19 mouse cellular contexts compared by ENCODE assay signal in genomic region chr11:11995371-11995770, GRCm38 (mm10). TPM values are rescaled to one million over a fixed set of nuclear protein-coding genes. Genes with fewer than 3 reads are reported as not detected.
"Had no signal": no experiment of that assay in that cellular context is flagged by ENCODE, and none has a peak within 500 bp of the region (broad histone marks: within the 10 kb centered on the region; RNA-seq: fewer than 3 reads in every experiment).

No protein-coding gene starts in this region.

- H3K27ac ChIP-seq: kidney, postnatal 0 days; layer of hippocampus, adult 2 months; liver, embryonic 13.5 days; neural tube, embryonic 13.5 days; stomach, embryonic 15.5 days had no signal

- H3K4me2 ChIP-seq: liver, embryonic 13.5 days; midbrain, embryonic 11.5 days; neural tube, embryonic 13.5 days; stomach, embryonic 15.5 days had no signal

- ATAC-seq: midbrain, embryonic 16.5 days had no signal

- DNase-seq: kidney, postnatal 25 days; layer of hippocampus, adult 9-11 months; liver, embryonic 13.5 days; lung, adult 2 months; lung, postnatal 14 days; lung, postnatal 4 days; retina, postnatal 1 day; right cerebral cortex, postnatal 25 days; spleen, adult 18-20 months; thymus, postnatal 25 days had no signal

- H3K36me3 ChIP-seq: liver, embryonic 13.5 days; neural tube, embryonic 13.5 days; stomach, embryonic 15.5 days had no signal

- H3K27me3 ChIP-seq: liver, embryonic 13.5 days; neural tube, embryonic 13.5 days; stomach, embryonic 15.5 days had no signal

- H3K4me1 ChIP-seq: neural tube, embryonic 13.5 days had no signal

- H3K9ac ChIP-seq: liver, embryonic 13.5 days; neural tube, embryonic 13.5 days; stomach, embryonic 15.5 days had no signal

- H3K4me3 ChIP-seq: layer of hippocampus, adult 2 months; liver, embryonic 13.5 days; myocyte; neural tube, embryonic 13.5 days; stomach, embryonic 15.5 days had no signal

- H3K9me3 ChIP-seq: liver, embryonic 13.5 days; neural tube, embryonic 13.5 days; stomach, embryonic 15.5 days had no signal

RNA-seq across cellular contexts. Expression of gene Grb10, which starts 43.1 kb away (rescaled TPM):
- total RNA-seq: monocyte, adult 5-6 weeks; neutrophil, adult 5-6 weeks had no signal
